Comparison of ENCODE assay signal across 17 mouse cellular contexts in genomic region chr8:77829126-77829748, GRCm38 (mm10).
DNase-seq lines count a peak whose midpoint lies in the region; ATAC-seq lines count a peak whose summit lies in the region.
"Had no signal": no experiment of that assay in that cellular context is flagged by ENCODE, and none has a peak within 500 bp of the region (broad histone marks: within the 10 kb centered on the region; RNA-seq: fewer than 3 reads in every experiment).

No protein-coding gene starts in this region.

- WGBS in midbrain, embryonic 10.5 days: 66% methylated on average over 5 of the region's 5 CpGs
- WGBS in midbrain, embryonic 15.5 days: 57% methylated on average over 5 of the region's 5 CpGs
- WGBS in embryonic facial prominence, embryonic 10.5 days: 35% methylated on average over 5 of the region's 5 CpGs
- WGBS in limb, embryonic 10.5 days: 19% methylated on average over 5 of the region's 5 CpGs

- no peaks in the 10 kb centered on the region for H3K36me3 ChIP-seq in midbrain, embryonic 10.5 days
- no peaks in the 10 kb centered on the region for H3K36me3 ChIP-seq in midbrain, embryonic 15.5 days (replicated peaks)
- H3K36me3 ChIP-seq in embryonic facial prominence, embryonic 10.5 days (replicated peaks): no peaks in the 10 kb centered on the region
- no peaks in the 10 kb centered on the region for H3K36me3 ChIP-seq in limb, embryonic 10.5 days
- H3K36me3 ChIP-seq: G1E; heart, embryonic 10.5 days; intestine, embryonic 15.5 days; midbrain, embryonic 12.5 days had no signal

- ATAC-seq in midbrain, embryonic 15.5 days (replicated peaks): no peak
- ATAC-seq in inflammation-experienced regulatory T-cells, adult 6 months: no peak
- ATAC-seq: intestine, embryonic 15.5 days had no signal

- peak overlapping the region; percentile 33; the same call in 1 of the 2 replicates for H3K27ac ChIP-seq in midbrain, embryonic 10.5 days (replicated peaks)
- no peak overlapping the region for H3K27ac ChIP-seq in midbrain, embryonic 15.5 days
- H3K27ac ChIP-seq in embryonic facial prominence, embryonic 10.5 days (replicated peaks): peak overlapping the region; percentile 86
- H3K27ac ChIP-seq in limb, embryonic 10.5 days: peak overlapping the region; percentile 88
- H3K27ac ChIP-seq: heart, embryonic 10.5 days; intestine, embryonic 15.5 days; midbrain, embryonic 12.5 days had no signal

- peaks cover 23% of the 10 kb centered on the region for H3K4me1 ChIP-seq in midbrain, embryonic 10.5 days
- H3K4me1 ChIP-seq in midbrain, embryonic 15.5 days: peaks cover 2% of the 10 kb centered on the region; the same call in 1 of the 2 replicates
- peaks cover 52% of the 10 kb centered on the region for H3K4me1 ChIP-seq in embryonic facial prominence, embryonic 10.5 days
- peaks cover 66% of the 10 kb centered on the region for H3K4me1 ChIP-seq in limb, embryonic 10.5 days
- H3K4me1 ChIP-seq: heart, embryonic 10.5 days had no signal

- H3K4me3 ChIP-seq in midbrain, embryonic 10.5 days: no peak overlapping the region
- no peak overlapping the region for H3K4me3 ChIP-seq in midbrain, embryonic 15.5 days
- no peak overlapping the region for H3K4me3 ChIP-seq in embryonic facial prominence, embryonic 10.5 days
- H3K4me3 ChIP-seq in limb, embryonic 10.5 days: peak overlapping the region; percentile 19; the same call in 1 of the 2 replicates
- H3K4me3 ChIP-seq: heart, embryonic 10.5 days; intestine, embryonic 15.5 days; midbrain, embryonic 12.5 days had no signal

- DNase-seq in midbrain, embryonic 10.5 days (ENCODE audit: low spot score): peak; percentile 31
- peak; percentile 84 for DNase-seq in embryonic facial prominence, embryonic 10.5 days (ENCODE audit: low spot score)
- DNase-seq in limb, embryonic 10.5 days (ENCODE audit: low spot score): peak; percentile 76
- no peak for DNase-seq in testis, postnatal 14 days (ENCODE audit: low spot score)
- no peak for DNase-seq in lung, postnatal 14 days
- DNase-seq: adrenal gland, postnatal 10 days; cerebellum, postnatal 10 days; gastrocnemius, postnatal 25 days; kidney, postnatal 4 days; right cerebral cortex, postnatal 25 days; thymus, adult 18-20 months had no signal

- no peak overlapping the region for H3K4me2 ChIP-seq in midbrain, embryonic 15.5 days
- H3K4me2 ChIP-seq: intestine, embryonic 15.5 days; midbrain, embryonic 12.5 days had no signal

- no peak overlapping the region for H3K9ac ChIP-seq in midbrain, embryonic 15.5 days
- H3K9ac ChIP-seq: intestine, embryonic 15.5 days; midbrain, embryonic 12.5 days had no signal

- no peaks in the 10 kb centered on the region for H3K9me3 ChIP-seq in midbrain, embryonic 10.5 days (replicated peaks)
- H3K9me3 ChIP-seq in midbrain, embryonic 15.5 days: no peaks in the 10 kb centered on the region
- H3K9me3 ChIP-seq in embryonic facial prominence, embryonic 10.5 days: no peaks in the 10 kb centered on the region
- H3K9me3 ChIP-seq in limb, embryonic 10.5 days (replicated peaks): no peaks in the 10 kb centered on the region
- H3K9me3 ChIP-seq: G1E; heart, embryonic 10.5 days; intestine, embryonic 15.5 days; midbrain, embryonic 12.5 days had no signal

- H3K27me3 ChIP-seq in midbrain, embryonic 10.5 days (ENCODE audit: low read depth, poor library complexity, severe bottlenecking): no peaks in the 10 kb centered on the region
- H3K27me3 ChIP-seq in midbrain, embryonic 15.5 days (replicated peaks): no peaks in the 10 kb centered on the region
- H3K27me3 ChIP-seq in embryonic facial prominence, embryonic 10.5 days (replicated peaks; ENCODE audit: low read depth, poor library complexity, severe bottlenecking): no peaks in the 10 kb centered on the region
- H3K27me3 ChIP-seq in limb, embryonic 10.5 days (ENCODE audit: low read depth, poor library complexity, severe bottlenecking): no peaks in the 10 kb centered on the region
- H3K27me3 ChIP-seq: intestine, embryonic 15.5 days; midbrain, embryonic 12.5 days had no signal

Comparison
In these comparisons a context has a peak if more than half of its experiments do, and no peak if none do; other contexts are left out.
1. DNase-seq: peak in midbrain, embryonic 10.5 days (single experiment), embryonic facial prominence, embryonic 10.5 days (single experiment) and limb, embryonic 10.5 days (single experiment); none in testis, postnatal 14 days (single experiment) and lung, postnatal 14 days (single experiment).